Mouse (Mus musculus) spleen, embryonic (tissue): ENCODE measurements around the gene Wfdc11.
"Not testable (repeated sequence)": the region's sequence is repeated elsewhere in the genome, so short reads cannot be mapped to it uniquely, and the experiment has no call there.

Source experiments
- CTCF ChIA-PET: fragments of 350-600 bp; sonication (Branson Sonifier 250); formaldehyde crosslinking; loops from one replicate; lab custom pipeline; 2022; lab: Charles Lee

The Wfdc11 gene

DNA sequence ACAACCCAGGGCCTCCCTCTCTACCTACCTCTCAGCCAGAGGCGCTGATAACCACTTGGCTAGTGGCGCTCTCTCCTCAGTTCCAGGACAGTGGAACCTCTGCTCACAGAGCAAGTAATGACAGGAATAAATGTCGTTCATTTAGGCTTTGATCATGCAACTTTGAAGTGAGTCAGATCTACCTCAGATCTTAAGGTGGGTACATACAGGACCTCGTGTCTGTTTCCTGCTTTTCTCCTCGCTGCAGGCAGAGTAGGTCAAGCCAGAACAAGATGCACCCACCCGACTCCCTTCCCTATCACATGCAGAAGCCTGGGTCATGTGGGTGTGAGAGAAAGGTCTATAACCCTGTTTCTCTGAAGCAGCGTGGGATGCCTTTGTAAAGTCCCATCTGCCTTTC, at the start of gene Wfdc11:
Wfdc11 (minus strand) TSS at position 101 of the 400 bp plus-strand sequence.
- CTCF ChIA-PET = no interaction called here

- CTCF ChIA-PET = no interaction called here
Measured at GRCm38 (mm10) chr2:164723276-164723675, 49.4 kb upstream of the Wfdc11 start.

DNA sequence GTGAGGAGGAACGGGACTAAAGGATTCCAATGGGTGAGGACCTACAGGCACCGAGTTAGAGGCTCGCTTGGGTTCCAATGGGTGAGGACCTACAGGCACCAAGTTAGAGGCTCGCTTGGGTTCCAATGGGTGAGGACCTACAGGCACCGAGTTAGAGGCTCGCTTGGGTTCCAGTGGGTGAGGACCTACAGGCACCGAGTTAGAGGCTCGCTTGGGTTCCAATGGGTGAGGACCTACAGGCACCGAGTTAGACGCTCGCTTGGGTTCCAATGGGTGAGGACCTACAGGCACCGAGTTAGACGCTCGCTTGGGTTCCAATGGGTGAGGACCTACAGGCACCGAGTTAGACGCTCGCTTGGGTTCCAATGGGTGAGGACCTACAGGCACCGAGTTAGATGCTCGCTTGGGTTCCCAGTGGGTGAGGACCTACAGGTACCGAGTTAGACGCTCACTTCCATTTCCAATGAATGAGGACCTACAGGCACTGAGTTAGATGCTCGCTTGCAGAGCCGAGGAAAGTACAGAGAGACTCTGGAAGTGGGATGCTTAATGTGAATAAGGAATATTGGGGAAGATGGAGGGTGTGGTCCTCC, 42.4 kb upstream of the Wfdc11 start:
- CTCF ChIA-PET = not testable (repeated sequence)

- CTCF ChIA-PET = no interaction called here
Measured at GRCm38 (mm10) chr2:164715005-164715404, 41.1 kb upstream of the Wfdc11 start, which contains the start of gene Spint5. Gene Spint5 (plus strand): TSS chr2:164715305.

GRCm38 (mm10) chr2:164705991-164706390, 32.1 kb upstream of the Wfdc11 start:
- CTCF ChIA-PET = no interaction called here

- CTCF ChIA-PET = no interaction called here
Measured at GRCm38 (mm10) chr2:164705328-164705727, 31.4 kb upstream of the Wfdc11 start.

GRCm38 (mm10) chr2:164704235-164704634, 30.3 kb upstream of the Wfdc11 start:
- CTCF ChIA-PET = no interaction called here

DNA sequence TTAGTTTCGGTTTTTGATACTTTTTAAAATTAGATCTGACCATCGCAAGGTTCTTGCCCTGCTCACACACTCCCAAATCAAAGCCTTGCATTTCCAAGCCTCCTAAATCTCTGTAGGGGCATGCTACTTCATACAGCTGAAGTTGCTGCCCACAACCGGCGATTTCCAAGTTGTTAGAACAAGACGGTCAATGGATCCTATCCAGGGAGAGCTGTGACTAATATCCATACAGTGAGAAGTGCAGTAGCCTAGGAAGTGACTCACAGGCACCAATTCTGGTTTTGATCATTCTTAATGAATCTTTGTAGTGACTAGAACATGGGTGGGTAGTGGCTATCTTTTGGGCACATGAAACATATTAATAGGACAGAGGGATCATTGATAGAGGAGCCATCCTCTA, 27.9 kb upstream of the Wfdc11 start:
- CTCF ChIA-PET = no interaction called here

GRCm38 (mm10) chr2:164700959-164701358, 27.1 kb upstream of the Wfdc11 start:
- CTCF ChIA-PET = no interaction called here

DNA sequence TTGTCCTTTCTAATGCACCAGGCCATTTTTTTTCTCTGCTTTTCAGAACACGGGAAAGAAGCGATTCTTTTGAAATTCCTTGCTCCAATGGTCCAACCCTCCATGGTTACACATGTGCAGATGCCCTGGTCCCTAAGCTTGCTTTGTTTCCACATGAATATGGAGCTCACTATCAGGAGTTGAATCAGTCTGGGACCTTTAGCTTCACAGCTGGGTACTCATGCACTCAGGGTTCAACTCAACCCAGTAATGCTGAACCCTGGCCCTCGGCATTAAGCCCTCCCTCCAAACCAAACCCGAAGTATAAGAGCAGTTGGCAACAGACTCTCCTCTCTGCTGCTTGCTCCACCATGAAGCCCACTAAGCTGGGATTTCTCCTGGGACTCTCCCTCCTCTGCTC, 24.3 kb upstream of the Wfdc11 start, which contains the start of gene Spint4:
Spint4 (plus strand) TSS at position 301 of the 400 bp plus-strand sequence.
- CTCF ChIA-PET = no interaction called here

DNA sequence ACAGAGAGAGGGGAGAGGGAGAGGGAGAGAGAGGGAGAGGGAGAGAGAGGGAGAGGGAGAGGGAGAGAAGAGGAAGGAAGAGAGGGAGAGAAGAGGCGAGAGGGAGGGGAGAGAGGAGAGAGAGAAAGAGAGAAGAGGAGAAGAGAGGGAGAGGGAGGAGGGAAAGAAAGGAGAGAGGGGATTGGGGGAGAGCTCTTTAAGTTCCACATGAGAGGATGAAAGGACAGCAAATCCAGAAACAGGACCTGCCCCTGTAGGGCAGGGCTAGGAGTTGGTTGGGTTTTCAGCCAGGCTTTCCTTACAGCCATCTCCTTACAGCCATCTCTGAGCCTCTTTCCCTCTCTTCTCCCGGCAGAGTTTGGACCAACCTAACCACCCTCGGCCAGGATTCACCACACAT, 10.9 kb upstream of the Wfdc11 start, which contains the start of gene Wfdc13:
Wfdc13 (plus strand) TSS at position 301 of the 400 bp plus-strand sequence.
- CTCF ChIA-PET = interaction anchor here (0.5 kb wide), 1 partner anchor 167 kb away, joined by 3 read pairs; no protein-coding TSS in a partner anchor

DNA sequence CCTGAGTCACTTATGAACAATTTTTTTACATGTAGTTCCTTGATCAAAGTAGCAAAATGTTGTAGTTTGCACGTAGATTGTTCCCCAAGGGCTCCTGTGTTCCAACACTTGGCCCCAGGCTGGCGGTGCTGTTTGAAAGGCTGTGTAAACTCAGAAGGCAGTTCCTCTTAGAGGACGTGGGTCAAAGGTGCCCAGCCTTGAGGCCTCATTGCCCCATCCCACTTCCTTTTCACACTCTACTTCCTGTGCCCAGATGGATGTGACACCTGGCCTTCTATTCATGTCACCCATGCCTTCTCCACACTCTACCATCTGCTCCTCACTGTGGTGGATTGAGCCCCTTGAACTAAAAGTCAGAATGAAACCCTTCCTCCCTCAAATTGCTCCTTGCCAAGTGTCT, 6.0 kb upstream of the Wfdc11 start:
- CTCF ChIA-PET = no interaction called here

GRCm38 (mm10) chr2:164678848-164679625, 5.2 kb upstream of the Wfdc11 start:
- CTCF ChIA-PET = interaction anchor here (0.6 kb wide), 1 partner anchor 45 kb away, joined by 3 read pairs; no protein-coding TSS in a partner anchor

DNA sequence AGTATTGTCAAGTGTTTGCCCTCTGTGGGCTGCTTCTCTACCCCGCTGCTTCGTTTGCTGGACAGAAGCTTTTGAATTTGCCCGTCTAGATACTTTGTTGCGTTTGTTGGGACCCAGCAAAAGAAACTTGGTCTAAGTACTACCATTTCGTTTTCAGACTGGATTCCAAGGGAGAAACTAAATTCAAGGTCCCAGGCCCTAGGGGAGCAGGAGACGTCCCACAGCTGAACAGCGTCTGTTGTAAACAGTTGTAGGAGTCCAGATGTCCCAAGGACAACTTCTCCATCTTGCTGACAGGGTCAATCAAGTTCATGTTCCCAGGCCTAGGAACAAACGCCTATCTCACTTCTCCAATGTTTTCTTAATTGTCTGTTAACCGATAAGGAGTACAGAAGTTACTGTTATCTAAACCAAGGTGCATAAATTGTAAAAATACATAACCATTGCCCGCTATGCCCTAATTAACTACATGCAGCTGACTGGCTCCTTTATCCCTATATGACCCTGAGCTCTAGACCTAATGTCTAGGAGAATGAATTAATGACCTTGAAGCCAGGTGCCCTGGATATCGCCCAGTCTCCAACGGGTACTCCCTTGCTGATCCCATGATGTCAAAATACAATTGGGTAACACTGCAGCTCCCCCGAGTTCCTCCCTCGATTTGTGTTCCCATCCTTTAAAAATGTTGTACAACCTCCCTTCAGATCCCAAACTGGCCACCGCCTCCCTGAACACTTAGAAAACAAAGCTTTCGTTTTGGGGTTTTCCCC, 3.2 kb upstream of the Wfdc11 start:
- CTCF ChIA-PET = no interaction called here

- CTCF ChIA-PET = no interaction called here
Measured at GRCm38 (mm10) chr2:164676103-164676502, 2.2 kb upstream of the Wfdc11 start.

DNA sequence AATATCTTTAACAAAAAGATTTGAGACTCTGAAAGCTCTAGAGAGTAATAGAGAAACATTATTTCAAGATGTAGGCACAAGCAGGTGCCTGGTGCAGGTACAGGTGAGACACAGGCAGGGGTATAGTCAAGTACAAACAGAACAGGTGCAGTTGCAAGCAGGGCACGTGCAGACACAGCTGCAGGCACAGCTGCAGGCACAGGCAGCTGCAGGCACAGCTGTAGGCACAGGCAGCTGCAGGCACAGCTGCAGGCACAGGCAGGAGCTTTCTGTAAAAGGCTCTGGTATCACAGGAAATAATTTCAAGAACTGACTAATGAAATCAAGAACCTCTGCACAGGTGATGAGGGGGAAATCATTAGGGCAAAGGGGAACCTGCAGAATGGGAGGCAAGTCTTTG, 2.9 kb downstream of the Wfdc11 start:
- CTCF ChIA-PET = no interaction called here

DNA sequence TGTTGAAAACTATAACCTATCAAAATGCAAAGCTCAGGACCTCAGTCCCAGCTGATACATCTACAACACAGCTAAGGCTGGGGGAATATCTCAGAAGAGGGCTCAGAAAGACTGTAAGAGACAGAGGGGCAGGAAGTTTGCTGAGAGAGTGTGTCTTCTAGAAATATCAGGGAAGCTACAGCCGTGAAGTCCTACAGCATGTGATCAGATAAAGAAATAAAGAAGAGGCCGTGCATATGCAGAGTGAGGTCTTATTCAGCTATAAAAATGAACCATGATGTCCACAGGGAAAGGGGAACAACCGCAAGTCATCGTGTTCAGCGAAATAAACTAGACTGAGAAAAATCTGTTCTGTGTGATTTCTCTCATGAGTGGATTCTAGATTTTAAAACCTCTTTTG, 3.6 kb downstream of the Wfdc11 start:
- CTCF ChIA-PET = no interaction called here

DNA sequence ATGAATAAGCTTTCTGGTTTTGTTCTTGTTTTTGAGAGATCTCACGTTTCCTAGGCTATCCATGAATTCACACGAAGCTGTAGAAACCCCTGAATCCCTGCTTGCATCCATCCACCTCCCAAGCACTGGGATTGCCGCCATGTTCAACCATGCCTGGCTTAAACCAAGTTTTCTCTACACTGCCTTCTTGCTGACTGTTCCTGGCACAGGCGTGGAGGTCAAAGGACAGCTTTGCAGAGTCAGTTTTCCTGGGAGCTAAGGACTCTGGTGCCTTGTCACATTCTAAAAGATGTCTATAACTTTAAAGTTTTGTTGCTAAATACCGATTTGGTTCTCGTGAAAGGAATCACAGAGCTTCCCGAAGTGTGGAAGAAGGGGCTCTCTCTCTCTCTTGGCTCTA, 9.0 kb downstream of the Wfdc11 start:
- CTCF ChIA-PET = no interaction called here

GRCm38 (mm10) chr2:164656483-164656882, 17.4 kb downstream of the Wfdc11 start, which contains the start of gene Wfdc9:
Gene Wfdc9 (minus strand): TSS chr2:164656583.
- CTCF ChIA-PET = no interaction called here

DNA sequence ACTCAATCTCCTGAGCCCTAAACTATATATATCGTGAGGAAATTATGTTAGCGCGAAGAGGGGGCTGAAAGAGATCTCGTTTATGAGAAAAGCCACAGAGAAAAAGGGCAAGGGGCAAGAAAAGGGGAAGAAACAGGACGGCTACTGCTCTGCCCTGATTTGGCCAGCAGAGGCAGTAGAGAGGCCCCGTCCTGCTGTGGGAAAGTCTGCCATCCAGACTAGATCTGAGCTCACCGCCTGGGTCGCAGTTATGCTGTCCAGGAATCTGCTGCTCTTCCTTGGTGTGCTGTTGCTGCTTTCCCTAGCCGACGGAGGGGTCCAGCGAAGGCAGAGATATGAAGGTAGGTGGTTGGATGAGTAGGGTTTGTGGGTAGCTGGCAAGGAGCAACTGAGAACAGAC, 18.0 kb downstream of the Wfdc11 start, which contains the start of gene Wfdc10:
Wfdc10 (plus strand) TSS at position 189 of the 400 bp plus-strand sequence.
- CTCF ChIA-PET = no interaction called here

DNA sequence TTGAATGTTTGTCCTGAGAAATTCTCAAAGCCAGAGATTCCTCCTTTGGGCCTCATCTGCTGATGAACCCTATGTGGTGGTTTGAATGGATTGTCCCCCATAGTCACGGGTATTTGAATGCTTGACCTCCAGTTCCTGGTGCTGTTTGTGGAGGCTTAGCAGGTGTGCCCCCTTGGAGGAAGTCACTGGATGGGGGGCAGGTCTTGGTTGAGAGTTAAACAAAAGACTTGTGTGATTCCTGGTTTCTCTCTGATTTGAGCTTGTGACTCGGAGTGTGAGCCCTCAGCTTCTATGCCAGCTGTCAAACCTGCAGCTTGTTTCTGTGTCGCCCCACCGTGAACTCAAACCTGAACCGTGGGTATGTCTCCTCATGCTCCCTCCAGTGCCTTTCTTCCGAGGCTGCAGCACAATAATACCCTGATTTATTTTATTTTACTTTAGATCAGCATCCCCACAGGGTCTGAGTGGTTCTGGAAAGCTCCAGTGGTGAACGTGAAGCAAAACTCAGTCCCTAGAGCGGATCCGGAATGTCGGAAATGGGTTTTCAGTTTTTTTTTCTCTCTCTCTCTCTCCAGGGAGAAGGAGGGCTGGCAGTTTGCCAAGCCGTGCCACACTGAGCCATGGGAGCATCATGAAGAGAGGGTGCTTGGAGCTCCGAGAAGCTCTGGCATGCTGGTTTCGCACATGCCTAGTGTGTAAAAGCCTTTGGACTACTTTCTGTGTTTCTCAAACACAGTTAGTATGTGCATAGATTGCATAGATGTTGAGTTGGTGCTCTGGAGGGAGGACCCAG, 31.8 kb downstream of the Wfdc11 start:
- CTCF ChIA-PET = no interaction called here
